Comparison of ENCODE assay signal across 1 mouse cellular context in genomic region chr17:50094596-50094995, GRCm38 (mm10).
TF ChIP-seq lines count a peak whose summit lies in the region.

No protein-coding gene starts in this region.

TF ChIP-seq in CH12.LX, 34 proteins besides CTCF, POLR2A, EP300 and RAD21 (continued from another document):
- TF ChIP-seq POLR2AphosphoS2 (IDR thresholded peaks at IDR 0.05; ENCODE audit: low read depth, low read length) (0 out of 2 replicates have a peak, but pooled peaks have one; percentile 5), RCOR1 (conservative IDR thresholded peaks at IDR 0.05; ENCODE audit: low read depth, low read length) (no peak), JUN (IDR thresholded peaks at IDR 0.05; ENCODE audit: insufficient read depth, low read depth, low read length) (peak; percentile 34; the same call in 1 of the 2 replicates), NELFE (IDR thresholded peaks at IDR 0.05; ENCODE audit: low read depth, low read length) (no peak), MAZ (IDR thresholded peaks at IDR 0.05; ENCODE audit: low read depth, low read length) (0 out of 2 replicates have a peak, but pooled peaks have one; percentile 31)
